Mouse (Mus musculus): ENCODE results near the gene Dlg1. TPM values are rescaled to one million over a fixed set of nuclear protein-coding genes. Genes with fewer than 3 reads are reported as not detected.
A peak's percentile ranks its signal among the peaks of the same experiment; 100 is the strongest.

Dlg1 gene
- total RNA-seq, 2 experiments from 2014 or later: 59.5 to 60.6 TPM

- no peak for DNase-seq (ENCODE audit: low spot score)
Observed at GRCm38 (mm10) chr16:31655531-31655930, 7.7 kb upstream of the Dlg1 start.

GRCm38 (mm10) chr16:31657502-31657901 lies 5.7 kb upstream of the Dlg1 start:
- DNase-seq (ENCODE audit: low spot score): no peak

- no peak for DNase-seq (ENCODE audit: low spot score)
Observed at GRCm38 (mm10) chr16:31658539-31659334, 4.5 kb upstream of the Dlg1 start.

- no peak for DNase-seq (ENCODE audit: low spot score)
Observed at GRCm38 (mm10) chr16:31659453-31659852, 3.8 kb upstream of the Dlg1 start.

GRCm38 (mm10) chr16:31662556-31663378 lies 476 bp upstream of the Dlg1 start:
- DNase-seq (ENCODE audit: low spot score): no peak

GRCm38 (mm10) chr16:31664287-31664597 lies 999 bp downstream of the Dlg1 start:
- DNase-seq (ENCODE audit: low spot score): no peak

- DNase-seq (ENCODE audit: low spot score): no peak
Observed at GRCm38 (mm10) chr16:31672202-31672601, 9.0 kb downstream of the Dlg1 start.

GRCm38 (mm10) chr16:31677463-31677862 lies 14.2 kb downstream of the Dlg1 start:
- DNase-seq (ENCODE audit: low spot score): no peak

- no peak for DNase-seq (ENCODE audit: low spot score)
Observed at GRCm38 (mm10) chr16:31682291-31682690, 19.0 kb downstream of the Dlg1 start.

- no peak for DNase-seq (ENCODE audit: low spot score)
Observed at GRCm38 (mm10) chr16:31683670-31684430, 20.6 kb downstream of the Dlg1 start.

- DNase-seq (ENCODE audit: low spot score): no peak
Observed at GRCm38 (mm10) chr16:31684771-31685170, 21.5 kb downstream of the Dlg1 start.

- no peak for DNase-seq (ENCODE audit: low spot score)
Observed at GRCm38 (mm10) chr16:31687766-31688165, 24.5 kb downstream of the Dlg1 start.

- DNase-seq (ENCODE audit: low spot score): no peak
Observed at GRCm38 (mm10) chr16:31695286-31696020, 32.2 kb downstream of the Dlg1 start.

GRCm38 (mm10) chr16:31696367-31696766 lies 33.1 kb downstream of the Dlg1 start:
- no peak for DNase-seq (ENCODE audit: low spot score)

- no peak for DNase-seq (ENCODE audit: low spot score)
Observed at GRCm38 (mm10) chr16:31697341-31697740, 34.1 kb downstream of the Dlg1 start.

- no peak for DNase-seq (ENCODE audit: low spot score)
Observed at GRCm38 (mm10) chr16:31705213-31705612, 42.0 kb downstream of the Dlg1 start.

GRCm38 (mm10) chr16:31705904-31706303 lies 42.7 kb downstream of the Dlg1 start:
- no peak for DNase-seq (ENCODE audit: low spot score)

- DNase-seq (ENCODE audit: low spot score): no peak
Observed at GRCm38 (mm10) chr16:31707326-31707725, 44.1 kb downstream of the Dlg1 start.

GRCm38 (mm10) chr16:31722991-31723390 lies 59.7 kb downstream of the Dlg1 start:
- DNase-seq (ENCODE audit: low spot score): peak; percentile 18

- peak; percentile 43 for DNase-seq (ENCODE audit: low spot score)
Observed at GRCm38 (mm10) chr16:31724121-31724520, 60.9 kb downstream of the Dlg1 start.

GRCm38 (mm10) chr16:31724818-31725217 lies 61.6 kb downstream of the Dlg1 start:
- DNase-seq (ENCODE audit: low spot score): no peak

Data from gastrocnemius, adult 18-20 months (tissue).